Mouse (Mus musculus) cerebellum, postnatal 25 days (tissue): ENCODE measurements at regions not wholly inside any gene's neighbourhood (a gene's known extent, or its start where the extent isn't known, plus 50 kb on each side); places are given as distances from the start of the nearest gene placed in this dataset.

Experiments
- DNase-seq, 2 experiments: peaks; one replicate each; pipeline ENCODE4 v3.0.0; 2021; ENCODE audit warnings: mixed read lengths in 2 of 2

- no peak for DNase-seq
Measured at GRCm38 (mm10) chr4:105327711-105328471, 170.7 kb downstream of the Plpp3 start.

- peak; percentile 72 to 78 for DNase-seq
Measured at GRCm38 (mm10) chr4:105328776-105329175, 171.6 kb downstream of the Plpp3 start.

GRCm38 (mm10) chr4:105332081-105332480 lies 174.9 kb downstream of the Plpp3 start:
- DNase-seq = peak; percentile 26 to 34

- DNase-seq = no peak
Measured at GRCm38 (mm10) chr4:105335872-105336271, 178.7 kb downstream of the Plpp3 start.

DNA sequence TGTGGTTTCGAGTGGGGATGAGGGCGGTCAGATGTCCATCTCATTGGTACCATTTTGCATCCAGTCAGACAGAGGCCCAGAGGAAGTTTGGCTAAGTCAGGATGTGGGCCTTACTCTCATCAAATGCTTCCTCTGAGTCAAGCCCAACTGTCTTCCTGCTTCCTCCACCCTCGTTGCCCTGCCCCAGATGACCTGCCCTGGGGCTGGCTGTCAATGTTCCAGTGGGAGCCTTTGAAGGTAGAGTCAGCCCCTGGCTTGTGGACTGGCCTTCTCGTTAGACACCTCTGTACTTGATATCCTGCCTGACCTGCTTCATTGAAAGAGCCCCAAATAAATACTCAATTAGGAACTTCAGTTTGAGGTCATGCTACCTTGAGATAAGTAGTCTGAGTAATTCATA lies 179.4 kb downstream of the Plpp3 start:
- no peak for DNase-seq

DNA sequence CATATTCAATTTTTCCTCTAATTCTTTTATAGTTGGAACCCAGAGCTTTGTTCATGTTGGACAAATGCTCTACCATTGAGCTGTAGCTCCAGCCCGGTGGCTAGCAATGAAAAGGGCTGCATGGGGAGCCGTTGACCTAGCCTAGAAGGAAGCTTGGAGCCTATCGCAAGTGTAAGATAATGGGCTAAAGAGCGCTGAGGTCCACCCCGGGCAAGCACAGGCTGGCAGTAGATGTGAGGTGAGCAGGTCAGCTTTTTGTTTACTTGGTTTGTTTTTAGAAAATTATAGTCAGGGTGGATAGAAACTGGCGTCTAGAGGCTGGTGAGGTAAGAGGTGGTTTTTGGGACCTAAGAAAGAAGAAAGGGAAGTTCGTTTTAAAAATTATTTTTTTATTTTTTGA lies 181.0 kb downstream of the Plpp3 start:
- DNase-seq = no peak

- DNase-seq = no peak
Measured at GRCm38 (mm10) chr4:105338861-105339260, 181.7 kb downstream of the Plpp3 start.

DNA sequence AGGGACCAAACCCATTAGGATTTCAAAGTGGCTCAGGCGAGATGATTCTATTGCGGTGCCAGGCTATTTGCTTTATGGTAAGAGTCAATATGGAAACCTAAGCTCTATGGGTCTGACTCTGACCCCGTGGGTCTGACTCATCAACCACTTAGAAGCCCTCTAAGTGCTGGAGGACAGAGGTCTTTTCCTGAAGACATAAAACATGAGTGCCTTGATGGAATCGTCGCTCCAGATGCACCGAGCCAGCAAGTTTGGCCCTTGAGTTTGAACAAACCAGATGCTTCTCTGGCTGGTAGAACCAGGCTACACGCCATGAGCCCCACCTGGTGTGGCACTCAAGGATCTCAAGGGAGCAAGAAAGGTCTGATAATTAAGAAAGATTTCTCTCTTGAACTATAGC lies 184.1 kb downstream of the Plpp3 start:
- DNase-seq = no peak

- no peak for DNase-seq
Measured at GRCm38 (mm10) chr4:105346846-105347245, 189.7 kb downstream of the Plpp3 start.

DNA sequence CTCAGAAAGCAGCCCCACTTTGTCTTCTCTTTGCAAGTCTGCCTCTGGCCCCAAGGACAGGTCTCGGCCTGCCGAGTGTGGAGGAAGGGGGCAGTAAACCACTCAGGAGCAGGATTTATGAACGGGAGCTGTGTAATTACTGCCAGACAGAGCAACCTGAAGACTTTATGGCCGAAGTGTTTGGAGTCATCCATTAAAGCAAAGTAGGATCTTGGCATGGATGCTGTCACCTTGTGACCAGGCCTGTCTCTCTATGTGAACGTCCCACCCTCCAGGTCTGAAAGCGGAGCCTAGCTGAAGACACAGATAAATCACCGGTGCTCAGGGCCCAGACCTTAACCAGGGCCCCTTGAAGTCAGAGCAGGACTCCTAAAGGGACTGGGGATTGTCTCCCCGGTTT lies 190.8 kb downstream of the Plpp3 start:
- DNase-seq = no peak

GRCm38 (mm10) chr4:105349316-105350207 lies 192.4 kb downstream of the Plpp3 start:
- no peak for DNase-seq

DNA sequence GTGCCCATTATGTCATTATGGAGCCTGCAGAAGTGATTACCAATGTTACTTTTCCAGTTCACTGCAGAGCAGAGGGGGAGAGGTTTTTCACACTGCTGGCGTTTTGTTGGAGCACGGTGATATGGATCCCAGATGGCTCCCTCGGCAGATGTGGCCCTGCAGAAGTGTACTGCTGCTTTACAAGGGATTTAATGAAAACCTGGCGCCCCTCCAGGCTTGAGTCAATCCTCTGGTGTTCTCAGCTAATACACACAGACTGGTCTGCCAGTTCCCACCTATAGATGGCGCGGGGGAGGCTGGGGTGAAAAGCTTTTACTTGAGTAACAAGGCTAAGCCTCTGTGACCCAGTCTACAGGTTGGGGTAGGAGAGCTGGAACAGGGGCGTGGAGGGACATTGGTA lies 195.2 kb downstream of the Plpp3 start:
- peak in 1 of 2 experiments; percentile 7 for DNase-seq

DNA sequence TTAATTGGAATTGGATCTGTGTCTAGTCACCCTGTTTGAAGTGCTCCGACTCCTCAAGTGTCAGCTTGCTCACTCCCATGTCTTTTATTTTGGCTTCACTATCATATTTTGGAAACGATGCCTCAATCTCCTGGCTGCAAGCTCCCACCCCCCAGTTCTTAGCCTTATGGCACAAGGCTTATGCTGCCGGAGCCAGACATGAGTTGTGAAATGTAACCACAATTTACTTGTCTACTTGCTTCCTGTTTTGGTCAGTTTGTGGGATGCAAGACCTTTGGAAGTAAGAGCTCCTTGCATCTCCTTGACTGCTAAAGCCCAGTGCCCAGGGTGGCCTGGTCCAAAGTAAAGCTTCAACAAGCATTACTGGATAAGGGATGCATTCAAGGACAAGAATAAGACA lies 195.8 kb downstream of the Plpp3 start:
- DNase-seq = no peak

DNA sequence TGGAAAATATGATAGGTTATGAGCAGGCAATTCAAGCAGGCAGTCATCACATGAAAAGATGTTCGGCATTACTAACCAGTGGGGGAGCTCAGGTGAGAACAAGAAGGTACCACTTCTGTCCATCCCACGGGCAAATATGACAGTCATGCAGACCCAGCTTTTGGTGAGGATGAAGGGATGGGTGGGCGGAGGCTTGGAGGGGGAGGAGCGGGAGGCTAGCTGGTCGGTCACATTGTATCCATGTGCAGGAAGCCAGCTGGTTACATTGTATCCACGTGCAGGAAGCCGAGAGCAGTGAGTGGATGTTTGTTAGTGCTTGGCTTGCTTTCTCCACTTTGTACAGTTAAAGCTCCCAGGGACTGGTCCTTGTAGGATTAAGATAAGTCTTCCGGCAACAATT lies 196.9 kb downstream of the Plpp3 start:
- DNase-seq = no peak

DNA sequence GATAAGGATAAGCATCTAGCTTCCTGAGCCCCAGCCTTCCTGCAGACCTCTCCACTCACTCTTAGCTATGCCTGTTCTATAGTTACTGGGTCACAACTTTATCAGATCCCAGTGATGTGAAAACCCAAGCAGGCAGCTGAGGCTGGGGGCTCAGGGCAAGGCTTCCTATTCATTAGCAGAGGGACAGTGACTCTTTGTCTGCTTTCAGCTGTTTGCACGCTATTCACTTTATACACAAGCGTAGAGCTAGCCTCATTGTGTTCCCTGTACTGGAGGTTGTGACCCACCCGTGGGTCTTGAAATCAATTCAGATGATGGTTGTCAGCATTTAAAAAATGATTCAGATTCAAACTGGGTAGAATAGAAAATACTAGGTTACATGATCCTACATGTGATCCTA lies 199.5 kb downstream of the Plpp3 start:
- no peak for DNase-seq

DNA sequence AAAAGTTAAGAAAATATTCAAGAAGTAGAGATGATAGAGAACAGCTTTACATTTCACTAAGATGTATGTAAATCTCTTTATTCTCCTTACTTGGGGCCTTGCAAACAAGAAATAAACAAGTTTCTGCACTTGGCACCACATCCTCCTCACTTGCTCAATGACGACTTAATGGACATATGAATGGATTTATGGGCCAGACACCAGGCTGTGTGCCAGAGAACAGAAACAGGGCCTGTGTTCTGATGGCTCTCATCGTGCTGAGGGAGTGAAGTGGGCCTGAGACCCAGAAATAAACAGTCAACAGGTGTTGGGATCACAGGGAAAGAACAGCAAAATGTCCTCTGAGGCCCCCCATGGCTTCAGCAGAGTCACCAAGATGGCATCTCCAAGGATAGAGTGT lies 201.6 kb downstream of the Plpp3 start:
- DNase-seq = no peak

DNA sequence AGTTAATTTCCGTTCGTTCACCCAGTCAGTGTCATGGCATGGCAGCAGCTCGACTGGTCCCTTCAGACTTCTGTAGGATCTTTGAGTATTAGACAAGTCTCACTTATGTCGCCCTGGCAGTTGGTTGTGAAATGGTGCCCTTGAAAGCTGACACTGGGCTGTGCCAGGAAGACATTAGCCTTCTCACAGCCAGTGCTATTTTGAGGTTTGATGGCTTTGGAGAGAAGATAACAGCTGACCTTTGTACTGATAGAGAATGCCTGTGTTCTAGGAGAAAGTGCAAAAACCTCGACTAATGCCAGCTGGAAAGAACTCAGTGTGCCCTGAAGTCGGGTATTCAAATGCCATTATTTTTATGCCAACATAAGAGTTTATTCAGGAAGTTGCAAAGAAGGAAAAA lies 207.3 kb downstream of the Plpp3 start:
- no peak for DNase-seq

DNA sequence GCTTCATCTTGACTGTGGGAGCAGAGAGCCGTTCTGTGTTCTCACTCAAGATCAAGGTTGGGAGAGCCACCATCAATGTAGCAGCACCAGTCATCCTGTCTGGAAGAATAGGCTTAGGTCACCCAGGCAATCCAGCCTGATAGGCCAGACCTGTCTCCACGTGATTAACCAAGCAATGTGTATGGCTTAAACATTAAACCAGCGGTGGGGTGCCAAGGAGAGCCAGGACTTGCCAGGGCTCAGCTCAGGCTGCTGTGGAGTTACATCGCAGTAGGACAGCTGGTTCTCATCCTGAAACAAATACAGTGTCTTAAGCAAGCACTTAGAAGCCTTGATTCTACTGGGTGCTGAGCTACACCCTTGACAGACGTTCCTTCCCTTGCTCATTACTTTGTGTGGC lies 207.9 kb downstream of the Plpp3 start:
- DNase-seq = no peak

DNA sequence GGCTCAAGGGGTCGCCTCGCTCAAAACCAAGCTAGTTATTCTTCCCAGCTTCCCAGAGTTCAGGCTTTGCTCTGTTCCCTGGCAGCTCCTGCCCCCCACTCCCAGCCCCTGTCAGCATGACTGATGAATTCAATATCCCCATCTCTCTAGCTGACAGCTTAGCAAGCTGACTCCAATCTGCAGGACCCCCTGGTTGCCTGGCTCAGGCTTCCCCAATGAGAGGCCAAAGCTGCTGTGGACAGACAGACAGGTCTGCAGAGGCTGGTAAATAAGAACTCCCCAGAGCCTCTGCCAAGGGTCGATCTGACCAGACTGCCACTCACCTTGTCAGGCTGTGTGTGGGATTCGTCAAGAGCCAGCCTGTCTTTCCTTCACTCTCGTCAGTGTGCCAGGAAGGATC lies 219.4 kb downstream of the Plpp3 start:
- no peak for DNase-seq

GRCm38 (mm10) chr4:105377469-105378187 lies 220.5 kb downstream of the Plpp3 start:
- DNase-seq = no peak

- DNase-seq = no peak
Measured at GRCm38 (mm10) chr4:105384826-105385225, 227.7 kb downstream of the Plpp3 start.

GRCm38 (mm10) chr4:105385481-105385880 lies 228.3 kb downstream of the Plpp3 start:
- no peak for DNase-seq

DNA sequence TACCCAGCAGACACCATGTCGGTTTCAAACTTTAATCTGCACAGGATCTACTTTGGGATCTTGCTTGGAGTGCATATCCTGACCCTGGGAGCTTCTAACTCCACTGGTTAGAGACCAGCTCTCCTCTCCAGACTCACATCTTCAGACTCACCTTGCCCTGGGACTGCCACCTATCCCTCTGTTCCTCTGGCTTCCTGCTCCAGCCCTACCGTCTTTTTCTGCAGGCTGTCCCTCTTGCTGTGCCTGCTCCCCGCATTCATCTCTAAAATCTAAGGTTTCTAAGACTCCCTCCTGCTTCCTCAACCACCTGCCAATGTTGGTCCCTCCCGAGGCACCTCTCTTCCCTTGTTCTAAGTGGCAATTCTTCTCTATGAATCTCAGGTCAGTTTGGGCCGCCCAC lies 233.2 kb downstream of the Plpp3 start:
- DNase-seq = no peak
